Mouse (Mus musculus) gastrocnemius, postnatal 10 days (tissue): ENCODE measurements around the gene Prkce. TPM values are rescaled to one million over a fixed set of nuclear protein-coding genes. Genes with fewer than 3 reads are reported as not detected.

Source experiments
- DNase-seq: peaks from one replicate; pipeline ENCODE4 v3.0.0; 2021; ENCODE audit warnings: mixed read lengths
- total RNA-seq, 2 experiments: library from RNA; stranded (reverse); gene quantifications; 2 replicates each; pipeline ENCODE4 v1.2.3; 2021

Gene Prkce
- total RNA-seq, 2 experiments from 2014 or later: 11.3 to 14.0 TPM

DNA sequence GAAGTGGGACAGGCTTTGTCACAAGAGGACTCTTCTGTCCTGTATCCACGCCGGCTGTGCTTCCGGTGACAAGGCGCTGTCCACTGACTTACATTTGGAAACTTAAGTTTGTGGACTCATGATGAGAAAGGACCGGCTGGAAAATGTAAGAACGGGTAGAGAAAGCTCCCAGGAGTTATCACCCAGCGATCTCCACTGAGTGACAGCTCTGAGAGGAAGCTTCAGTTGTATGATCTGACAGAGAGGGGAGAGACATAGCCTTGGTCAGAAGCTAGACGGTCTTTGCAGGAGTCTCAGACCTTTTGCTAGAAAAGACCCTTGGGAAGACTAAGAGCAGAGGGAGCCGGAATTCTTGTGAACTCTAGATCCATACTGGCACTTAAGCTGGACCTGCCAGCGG lies 322.2 kb downstream of the Prkce start:
- no peak for DNase-seq

DNA sequence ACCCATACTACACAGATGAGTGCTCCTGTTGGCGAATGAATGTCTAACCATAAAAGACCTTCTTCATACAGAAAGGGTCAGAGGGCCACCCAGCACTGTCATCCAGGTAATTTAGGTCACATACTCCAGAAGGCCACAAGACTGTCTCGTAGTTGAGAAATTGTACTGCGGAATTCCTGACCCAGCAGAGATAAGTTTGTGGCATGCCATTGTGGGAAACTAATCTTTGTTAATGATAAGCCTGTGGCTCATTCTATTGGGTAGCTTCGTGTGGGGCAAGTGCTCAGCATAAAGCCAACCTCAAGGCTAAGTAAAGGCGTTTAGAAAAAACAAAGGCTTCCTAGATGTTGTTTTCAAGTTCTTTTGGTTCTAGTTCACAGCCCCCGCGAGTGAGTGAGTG lies 324.8 kb downstream of the Prkce start:
- no peak for DNase-seq

- no peak for DNase-seq
Measured at GRCm38 (mm10) chr17:86493891-86494420, 326.4 kb downstream of the Prkce start.

DNA sequence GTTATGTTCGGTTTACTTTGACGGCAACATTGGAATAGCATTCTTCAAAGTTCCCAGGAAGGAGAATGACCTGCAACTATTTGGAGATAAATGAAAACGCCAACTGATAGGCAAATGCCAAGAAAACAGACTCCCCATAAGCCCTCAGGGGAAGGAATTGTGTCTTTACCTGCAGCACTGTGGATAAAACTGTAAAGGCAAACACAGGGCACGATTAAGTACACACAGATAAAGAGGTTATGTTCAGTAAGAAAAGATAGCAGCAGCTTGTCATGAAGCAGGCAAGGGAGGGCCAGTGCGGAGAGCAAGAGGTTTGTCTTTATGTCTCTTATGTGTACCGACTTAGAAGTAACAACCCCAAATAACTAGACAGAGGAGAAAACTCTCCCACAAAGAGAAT lies 326.9 kb downstream of the Prkce start:
- no peak for DNase-seq

DNA sequence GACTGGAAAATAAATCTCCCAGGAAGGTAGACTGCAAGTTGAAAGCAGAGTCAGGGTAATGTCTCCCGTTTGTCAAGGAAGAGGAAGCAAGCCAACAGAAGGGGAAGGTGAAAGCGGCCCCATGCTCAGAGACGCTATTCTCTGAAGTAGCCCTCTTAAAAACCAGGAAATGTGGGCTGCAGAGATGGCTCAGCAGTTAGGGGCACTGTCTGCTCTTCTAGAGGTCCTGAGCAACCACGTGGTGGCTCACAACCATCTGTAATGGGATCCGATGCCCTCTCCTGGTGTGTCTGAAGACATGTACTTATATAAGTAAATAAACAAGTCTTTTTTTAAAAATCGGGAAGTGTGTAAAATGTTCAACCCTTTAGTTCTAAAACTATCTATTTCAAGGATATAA lies 327.3 kb downstream of the Prkce start:
- DNase-seq: no peak

GRCm38 (mm10) chr17:86496123-86496771 lies 328.7 kb downstream of the Prkce start:
- DNase-seq: peak; percentile 41

GRCm38 (mm10) chr17:86497302-86497701 lies 329.7 kb downstream of the Prkce start:
- DNase-seq: no peak

- DNase-seq: peak; percentile 53
Measured at GRCm38 (mm10) chr17:86499359-86500045, 331.9 kb downstream of the Prkce start.

DNA sequence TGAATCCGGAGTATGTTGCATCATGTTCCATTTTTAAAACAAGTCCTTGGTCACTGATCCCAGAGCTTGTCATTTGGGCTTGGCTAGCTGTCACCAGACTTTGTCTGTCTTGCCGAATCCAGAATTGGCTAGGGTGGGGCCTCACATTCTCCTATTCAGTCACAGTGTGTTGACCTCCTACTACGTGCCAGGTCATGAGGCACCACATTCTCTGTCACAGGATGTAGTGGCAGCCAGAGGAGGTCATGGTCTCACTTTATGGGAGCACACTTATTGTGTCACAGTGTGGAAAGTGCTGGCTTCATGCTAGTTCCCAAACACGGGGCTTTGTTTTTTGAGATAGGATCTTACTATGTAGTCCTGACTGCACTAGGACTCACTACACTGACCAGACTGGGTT lies 333.8 kb downstream of the Prkce start:
- no peak for DNase-seq

GRCm38 (mm10) chr17:86503208-86503897 lies 335.8 kb downstream of the Prkce start:
- no peak for DNase-seq

DNA sequence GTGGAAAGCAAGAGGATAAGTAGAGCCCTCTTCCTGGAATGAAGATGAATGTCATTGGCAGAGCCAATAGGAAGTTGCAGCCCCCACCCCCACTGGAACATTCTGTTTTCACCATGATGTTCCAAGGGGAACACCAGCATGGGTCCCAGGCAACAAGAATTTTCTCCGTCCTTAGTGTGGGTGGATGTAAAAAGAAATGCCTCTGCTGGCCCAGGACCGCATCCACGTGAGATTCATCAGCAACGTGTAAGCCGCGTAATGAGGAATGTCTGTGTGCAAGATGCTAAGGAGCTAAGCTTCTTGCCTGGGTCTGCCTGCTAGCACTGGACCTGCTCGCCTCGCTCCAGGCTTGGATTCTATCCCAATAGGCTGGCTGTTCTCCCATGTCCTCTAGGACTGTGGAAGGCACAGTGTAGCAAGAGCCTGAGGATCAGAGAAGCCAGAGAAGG lies 337.6 kb downstream of the Prkce start, which contains the start of gene Gm10309:
Gene Gm10309 (minus strand): TSS at position 50 of the 449 bp plus-strand sequence.
- DNase-seq: peak; percentile 62

DNA sequence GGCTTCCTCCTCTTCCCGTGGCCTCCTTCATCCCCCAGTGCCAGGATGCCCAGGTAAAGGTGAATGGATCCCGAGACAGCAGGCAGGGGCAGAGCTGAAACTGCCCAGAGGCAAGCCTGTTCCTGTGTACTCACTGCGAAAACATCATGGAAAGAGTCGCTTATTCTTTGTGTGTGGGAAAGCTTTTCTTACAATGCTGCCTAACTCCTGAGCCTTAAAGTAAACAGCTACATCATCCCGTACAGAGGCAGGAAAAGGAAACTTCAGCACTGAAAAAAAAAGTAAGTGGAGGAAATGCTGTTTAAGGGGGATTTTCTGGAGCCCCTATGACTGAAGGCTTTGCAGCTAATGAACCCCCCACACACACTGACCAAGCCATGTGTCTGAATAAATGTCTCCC lies 339.3 kb downstream of the Prkce start:
- DNase-seq: no peak

GRCm38 (mm10) chr17:86507342-86508211 lies 340.0 kb downstream of the Prkce start:
- DNase-seq: peak; percentile 19

DNA sequence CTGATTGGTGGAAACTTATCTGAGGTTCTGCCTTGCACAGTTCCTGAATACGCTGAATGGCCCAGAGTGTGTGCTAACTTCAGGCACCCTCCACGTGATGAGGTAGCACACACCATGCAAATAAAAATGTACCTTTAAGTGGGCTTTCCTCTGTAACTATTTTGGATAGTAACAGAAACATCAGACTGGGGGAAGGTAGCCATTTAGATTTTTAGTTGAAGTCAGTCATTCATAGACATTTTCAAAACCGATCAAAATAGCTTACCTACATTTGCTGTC lies 340.6 kb downstream of the Prkce start:
- no peak for DNase-seq

DNA sequence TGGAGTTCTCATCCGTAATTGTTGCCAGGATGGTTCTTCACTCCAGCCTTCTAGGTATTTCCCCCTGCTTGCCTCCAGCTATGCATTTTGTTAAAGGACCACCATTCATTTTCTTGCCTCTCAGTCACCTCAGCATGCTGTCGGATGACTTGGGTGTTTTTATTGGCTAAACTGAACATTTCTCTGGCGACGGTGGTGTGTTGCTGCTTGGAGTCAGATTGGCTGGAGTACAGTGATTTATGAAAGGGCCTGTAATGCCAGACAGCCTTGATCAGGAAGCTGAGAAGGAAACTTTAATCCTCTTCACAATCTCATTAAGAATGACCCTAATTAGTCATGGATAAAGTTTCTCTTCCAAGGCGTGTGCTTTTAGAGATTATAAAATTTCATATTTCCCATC lies 342.3 kb downstream of the Prkce start:
- no peak for DNase-seq

- DNase-seq: no peak
Measured at GRCm38 (mm10) chr17:86514974-86515620, 347.5 kb downstream of the Prkce start.

DNA sequence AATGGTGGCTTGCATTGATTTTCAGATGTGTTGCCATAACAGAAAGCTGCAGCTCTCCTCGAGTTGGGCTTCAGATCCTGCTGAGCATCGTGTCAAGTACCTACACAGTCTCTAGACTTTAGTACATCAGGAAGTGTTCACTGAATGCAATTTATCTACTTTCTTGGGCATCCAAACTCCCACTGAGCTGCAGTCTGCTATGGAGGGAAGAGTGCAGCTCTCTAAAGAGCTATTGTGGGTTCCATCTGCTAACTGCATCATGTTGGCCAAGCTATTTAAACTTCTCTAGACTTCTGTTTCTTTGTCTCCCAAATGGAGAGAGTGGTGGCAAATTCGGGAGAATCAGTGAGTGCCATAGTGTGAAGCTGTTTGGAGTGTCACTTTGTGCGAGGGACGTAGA lies 349.0 kb downstream of the Prkce start:
- DNase-seq: no peak

- DNase-seq: no peak
Measured at GRCm38 (mm10) chr17:86518604-86519003, 351.0 kb downstream of the Prkce start.

DNA sequence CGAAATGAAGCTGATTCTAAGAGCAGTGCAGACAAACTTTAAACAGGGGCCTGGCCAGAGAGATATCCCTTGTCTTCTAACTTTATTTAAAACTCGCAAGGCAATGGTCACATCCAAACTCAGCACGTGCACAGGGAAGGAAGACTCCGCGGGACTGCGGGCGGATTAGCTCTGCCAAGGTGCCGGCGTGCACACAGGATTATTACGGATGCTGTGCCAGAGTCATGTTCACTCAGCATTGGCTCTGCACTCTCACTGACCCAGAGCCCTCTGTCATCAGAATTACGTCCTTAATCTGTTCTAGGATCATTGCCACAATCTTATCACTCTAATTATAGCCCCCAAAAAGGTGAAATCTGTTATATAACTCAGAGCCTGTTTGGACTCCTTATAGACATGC lies 353.7 kb downstream of the Prkce start:
- no peak for DNase-seq

DNA sequence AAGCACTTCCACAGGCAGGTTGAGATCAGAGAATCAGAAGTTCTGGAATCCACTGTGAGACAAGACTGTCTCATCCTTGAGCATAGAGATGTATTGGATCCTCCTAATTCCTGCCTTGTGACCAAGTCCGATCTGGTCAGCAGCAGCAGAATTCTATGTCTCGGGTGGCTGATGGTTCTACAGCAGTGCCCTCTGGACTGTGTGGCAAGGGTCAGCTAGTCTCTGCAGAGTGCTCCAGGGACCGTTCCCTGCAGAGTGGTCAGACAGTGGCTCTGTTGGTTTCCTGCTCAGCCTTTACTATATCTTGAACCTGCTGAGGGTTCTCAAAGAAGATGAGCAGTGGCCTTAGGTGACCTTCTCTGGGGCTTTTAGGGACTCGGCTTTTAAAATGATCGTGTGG lies 355.1 kb downstream of the Prkce start:
- DNase-seq: no peak

DNA sequence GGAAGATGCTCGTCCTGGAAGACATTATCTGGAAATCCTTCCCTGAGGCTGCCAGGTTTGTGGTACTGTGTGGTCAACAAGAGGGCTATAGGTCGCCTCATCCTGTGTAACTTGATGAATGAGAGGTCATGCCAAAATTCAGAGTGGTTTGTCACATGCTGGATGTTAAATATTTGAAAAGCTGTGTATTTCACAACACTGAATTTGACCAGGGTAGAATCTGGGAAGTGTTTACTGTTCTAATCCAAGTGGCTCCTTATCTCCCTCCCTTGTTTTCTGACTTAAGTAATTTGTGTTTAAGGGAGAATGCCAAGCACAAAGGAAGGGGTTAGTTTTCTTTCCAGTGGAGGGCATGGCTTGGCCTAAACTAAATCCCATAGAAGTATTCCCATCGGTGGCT lies 355.8 kb downstream of the Prkce start:
- DNase-seq: no peak

DNA sequence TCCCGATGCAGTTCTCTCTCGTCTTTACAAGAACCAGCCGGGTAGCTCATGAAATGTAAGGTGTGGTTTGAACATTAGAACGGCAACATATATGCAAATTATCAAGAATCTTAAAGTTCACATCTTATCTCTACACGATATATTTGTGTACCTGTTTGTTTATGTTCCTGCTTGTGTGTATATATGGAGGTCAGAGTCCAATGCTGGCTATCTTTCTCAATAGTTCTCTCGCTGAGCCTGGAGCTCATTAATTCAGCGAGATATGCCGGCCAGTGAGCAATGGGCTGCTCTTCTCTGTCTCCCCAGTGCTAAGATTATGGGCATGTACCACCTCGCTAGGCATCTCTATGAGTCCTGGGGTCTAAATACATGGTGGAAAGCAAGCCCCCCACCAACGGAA lies 356.3 kb downstream of the Prkce start:
- DNase-seq: no peak
